Mouse (Mus musculus) right cerebral cortex, postnatal 25 days (tissue): ENCODE measurements at regions not wholly inside any gene's neighbourhood (a gene's known extent, or its start where the extent isn't known, plus 50 kb on each side); places are given as distances from the start of the nearest gene placed in this dataset.

ENCODE experiments used
- DNase-seq: peaks from one replicate; pipeline ENCODE4 v3.0.0; 2022

- DNase-seq = no peak
Measured at GRCm38 (mm10) chr10:106058050-106058449, 216.9 kb upstream of the Mettl25 start.

- no peak for DNase-seq
Measured at GRCm38 (mm10) chr10:106038497-106038896, 197.3 kb upstream of the Mettl25 start.

- DNase-seq = no peak
Measured at GRCm38 (mm10) chr10:106038033-106038432, 196.9 kb upstream of the Mettl25 start.

- no peak for DNase-seq
Measured at GRCm38 (mm10) chr10:106033416-106033815, 192.2 kb upstream of the Mettl25 start.

- DNase-seq = no peak
Measured at GRCm38 (mm10) chr10:106024648-106025047, 183.5 kb upstream of the Mettl25 start.

DNA sequence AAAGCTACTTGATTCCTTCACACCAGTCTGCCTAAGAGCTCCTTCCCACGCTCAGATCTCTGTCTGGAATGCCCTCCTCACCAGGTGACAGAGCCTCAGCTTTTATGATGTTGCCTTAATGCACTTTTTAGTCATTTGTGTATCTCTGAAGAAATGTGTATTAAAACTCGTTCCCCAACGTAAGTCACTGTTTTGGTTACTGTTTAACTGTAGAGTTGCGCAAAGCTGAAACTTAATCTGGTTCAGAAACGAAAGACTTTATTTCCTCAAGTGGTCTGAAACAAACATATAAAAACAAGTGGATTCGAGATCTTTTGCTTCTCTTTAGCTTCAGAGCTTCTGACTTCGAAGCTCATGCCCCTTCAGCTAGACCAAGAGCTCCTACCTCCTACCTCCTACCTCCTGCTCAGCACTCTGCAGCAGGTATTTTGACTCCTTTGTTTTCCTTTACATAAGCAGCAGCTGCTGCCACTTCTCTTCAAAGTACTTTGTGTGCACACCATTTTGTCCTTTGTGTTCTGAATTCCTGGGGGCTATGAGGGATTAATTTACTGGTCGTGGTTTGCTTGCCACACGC, 182.5 kb upstream of the Mettl25 start:
- no peak for DNase-seq

GRCm38 (mm10) chr10:106015965-106016364, 174.8 kb upstream of the Mettl25 start:
- no peak for DNase-seq

DNA sequence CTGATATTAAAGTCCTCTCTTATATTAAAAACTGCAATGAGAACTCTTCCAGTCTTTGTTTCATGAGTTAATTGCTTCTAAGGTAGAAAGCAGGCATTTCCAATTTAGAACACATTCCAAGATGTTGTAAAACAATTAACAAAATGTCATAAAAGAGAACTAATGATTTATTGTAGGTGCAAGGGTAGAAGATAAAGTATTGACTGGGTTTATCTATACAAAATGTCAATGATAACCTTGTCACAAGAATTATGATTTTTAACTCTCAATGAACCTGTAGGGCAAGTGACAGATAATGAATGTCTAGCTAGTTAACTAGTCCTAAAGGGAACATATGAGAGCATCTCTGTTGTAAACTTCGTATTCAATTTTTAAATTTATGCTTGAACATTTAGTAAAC, 174.3 kb upstream of the Mettl25 start:
- DNase-seq = no peak

DNA sequence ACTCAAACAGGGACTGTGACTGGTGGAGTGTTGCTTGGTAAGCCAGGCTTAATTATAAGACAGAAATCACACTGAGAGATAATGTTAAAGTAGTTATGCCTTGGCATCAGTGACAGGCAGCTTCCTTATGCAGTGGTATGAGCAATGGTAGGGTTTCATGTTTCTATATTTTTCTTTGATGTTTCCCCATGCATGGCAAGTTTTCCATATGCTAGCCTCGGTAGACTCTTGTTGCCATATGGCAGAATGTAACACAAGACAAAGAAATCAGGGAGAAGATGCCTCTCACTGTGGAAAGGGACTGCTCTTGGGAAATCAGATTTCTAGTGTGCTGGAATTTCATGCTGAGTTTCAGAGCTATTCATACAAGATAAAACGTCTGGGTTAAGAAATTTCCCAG, 169.0 kb upstream of the Mettl25 start:
- DNase-seq = no peak

DNA sequence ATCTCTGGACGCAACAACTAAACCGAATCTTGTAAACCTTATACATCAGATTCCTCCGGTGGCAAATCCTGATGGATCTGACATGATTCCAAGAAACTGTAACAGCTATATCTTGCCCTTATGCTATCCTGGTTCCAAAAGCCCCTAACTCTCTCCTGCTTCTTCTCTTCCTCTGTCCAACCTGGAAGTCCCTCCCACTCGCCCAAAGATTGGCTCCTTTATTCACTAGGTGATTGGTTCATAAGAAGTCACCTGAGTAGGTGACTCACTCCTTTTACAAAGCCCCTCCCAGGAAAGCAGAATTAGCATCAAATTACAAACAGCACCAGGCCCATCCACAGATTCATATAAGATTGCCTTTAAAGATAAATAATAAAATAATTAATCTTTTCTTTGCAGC, 166.2 kb upstream of the Mettl25 start:
- no peak for DNase-seq

GRCm38 (mm10) chr10:106006861-106007260, 165.7 kb upstream of the Mettl25 start:
- no peak for DNase-seq

DNA sequence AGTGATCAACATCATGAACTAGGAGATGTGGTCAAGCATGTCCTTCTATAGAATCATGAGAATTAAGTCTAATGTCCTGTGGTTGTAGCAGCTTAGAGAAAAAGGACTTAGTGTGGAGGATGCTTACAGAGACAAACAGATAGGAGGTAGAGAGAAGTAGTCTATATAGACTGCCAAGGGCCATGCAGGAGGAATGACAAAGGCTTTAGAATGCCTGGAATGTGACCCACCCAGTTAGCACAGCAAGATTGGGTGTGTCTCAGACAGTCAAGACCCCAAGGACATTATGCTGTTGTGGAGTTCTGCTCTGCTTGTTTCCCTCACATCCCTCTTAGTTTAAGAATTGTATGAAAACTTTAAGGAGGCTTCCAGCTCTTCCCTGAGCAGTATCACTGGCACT, 164.9 kb upstream of the Mettl25 start:
- no peak for DNase-seq

DNA sequence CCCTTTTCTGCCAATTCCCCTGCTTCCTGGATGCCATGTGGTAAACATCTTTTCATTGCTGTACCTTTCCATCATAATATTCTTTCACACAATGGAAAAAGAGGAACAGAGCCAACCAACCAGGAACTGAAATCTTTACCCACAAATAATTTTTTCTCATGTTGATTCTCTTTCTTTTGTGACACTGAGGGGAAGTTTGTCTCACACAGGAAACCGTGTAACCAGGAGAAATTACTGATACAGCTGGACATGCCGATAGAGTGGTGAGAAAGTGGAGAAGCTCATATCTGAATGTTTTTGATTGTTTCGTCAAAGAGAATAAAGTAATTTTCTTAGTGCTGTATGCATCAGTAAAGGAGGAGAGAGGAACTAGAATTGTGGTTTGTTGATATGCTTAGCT, 116.3 kb upstream of the Mettl25 start:
- DNase-seq = no peak

GRCm38 (mm10) chr10:105933309-105933708, 92.1 kb upstream of the Mettl25 start:
- DNase-seq = no peak

DNA sequence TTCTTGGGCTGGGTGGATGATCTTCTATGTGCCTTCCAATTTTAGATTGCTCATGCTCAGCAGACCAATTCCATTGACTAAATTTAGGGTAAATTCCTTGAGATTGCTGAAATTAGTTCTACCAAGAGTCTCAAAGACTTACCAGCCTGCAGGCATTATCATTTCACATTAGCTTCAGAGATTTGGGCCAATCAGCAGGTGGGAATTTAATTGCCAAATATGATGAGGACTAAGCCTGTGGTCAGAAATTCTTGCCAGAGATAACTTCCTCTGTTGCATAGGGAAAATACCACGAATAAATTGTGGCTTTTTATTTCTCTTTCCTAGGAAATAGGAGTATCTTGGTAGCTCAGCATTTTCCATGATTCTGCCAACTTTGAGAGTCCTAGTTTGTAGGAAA, 91.6 kb upstream of the Mettl25 start:
- no peak for DNase-seq

DNA sequence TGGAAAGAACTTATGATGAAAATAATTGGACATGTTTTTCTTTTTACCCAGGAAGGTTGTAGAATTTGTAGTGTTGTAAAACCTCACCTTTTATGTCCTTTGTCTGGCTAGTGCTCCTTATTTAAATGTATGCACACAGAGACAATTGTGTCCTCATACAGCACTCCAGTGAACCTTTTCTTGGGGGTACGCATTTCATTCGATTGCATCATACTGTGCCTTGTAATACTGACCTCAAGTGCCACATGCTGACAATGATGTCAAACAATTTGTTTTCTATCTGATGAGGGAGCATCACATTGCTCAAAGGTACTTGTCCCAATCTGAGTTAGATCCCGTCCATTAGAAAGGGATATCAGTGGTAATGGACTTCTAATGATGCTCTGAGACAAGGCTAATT, 86.4 kb upstream of the Mettl25 start:
- DNase-seq = no peak

- no peak for DNase-seq
Measured at GRCm38 (mm10) chr10:105926912-105927238, 85.7 kb upstream of the Mettl25 start.

DNA sequence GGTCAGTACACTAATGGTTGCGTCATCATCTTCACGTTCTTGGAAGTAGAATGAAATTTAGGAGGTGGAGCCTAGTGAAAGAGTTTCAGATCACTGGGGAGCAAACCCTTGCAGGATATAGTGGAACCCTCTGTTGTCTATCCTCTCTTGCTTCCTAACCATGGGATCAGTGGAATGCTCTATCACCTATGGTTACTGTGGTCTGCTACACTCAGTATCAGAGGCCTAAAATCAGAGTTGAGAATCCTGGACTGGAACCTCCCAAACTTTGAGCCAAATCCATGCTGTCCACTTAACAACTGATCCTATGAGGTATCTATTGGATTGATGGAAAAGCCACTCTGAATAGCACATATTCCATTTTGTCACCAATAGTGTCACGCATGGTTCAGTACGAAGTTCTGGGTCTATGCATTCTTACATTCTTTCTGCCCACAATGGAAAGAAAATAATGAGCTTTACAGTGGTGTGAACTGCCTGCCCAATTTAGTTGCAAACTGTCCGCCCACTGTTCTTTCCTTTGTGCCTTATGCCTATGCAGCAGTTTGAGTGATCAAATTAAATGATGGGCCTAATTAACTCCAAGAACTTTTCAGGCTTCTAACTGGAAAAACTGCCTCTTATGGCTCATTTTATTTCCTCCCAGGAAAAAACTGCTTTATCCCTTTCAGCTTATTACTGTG, 85.2 kb upstream of the Mettl25 start:
- DNase-seq = peak; percentile 5

DNA sequence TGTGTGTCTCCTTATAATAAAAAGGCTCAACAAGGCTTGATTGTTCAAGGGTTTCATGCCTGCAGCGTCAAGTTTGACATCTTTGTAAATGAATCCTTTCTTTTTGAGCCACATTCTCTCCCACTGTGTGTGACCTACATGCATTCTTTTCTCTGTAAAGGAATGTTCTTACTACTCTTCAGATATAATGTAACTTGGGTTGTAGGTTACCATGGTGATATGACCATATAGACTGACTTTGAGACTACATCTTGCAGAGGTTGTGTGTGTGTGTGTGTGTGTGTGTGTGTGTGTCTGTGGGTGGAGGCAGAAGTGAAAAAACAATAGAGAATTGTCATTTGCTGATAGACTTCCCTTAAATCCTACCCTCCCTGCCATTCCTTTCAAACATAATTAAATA, 58.5 kb upstream of the Mettl25 start:
- DNase-seq = no peak

GRCm38 (mm10) chr10:105899225-105899624, 58.0 kb upstream of the Mettl25 start:
- no peak for DNase-seq
